In the genomic region with DNA sequence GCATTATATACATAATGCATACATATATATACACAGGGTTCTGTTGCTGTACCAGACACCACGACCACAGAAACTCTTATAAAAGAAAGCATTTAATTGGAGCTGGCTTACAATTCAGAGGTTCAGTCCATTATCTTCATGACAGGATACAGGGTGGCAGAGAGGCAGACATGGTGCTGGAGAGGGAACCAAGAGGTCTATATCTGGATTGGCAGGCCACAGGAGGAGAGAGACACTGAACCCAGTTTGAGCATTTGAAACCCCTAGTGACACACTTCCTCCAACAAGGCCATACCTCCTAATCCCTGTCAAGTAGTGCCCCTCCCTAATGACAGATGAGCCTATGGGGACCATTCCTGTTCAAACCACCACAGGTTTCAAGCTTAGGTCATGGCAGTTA, we compare ENCODE assay signal across 26 mouse cellular contexts.
"Had no signal": no experiment of that assay in that cellular context is flagged by ENCODE, and none has a peak within 500 bp of the region (broad histone marks: within the 10 kb centered on the region; RNA-seq: fewer than 3 reads in every experiment).

No protein-coding gene starts in this region.

- H3K36me3 ChIP-seq: heart, embryonic 13.5 days; heart, embryonic 15.5 days; hindbrain, embryonic 13.5 days; hindbrain, embryonic 15.5 days; kidney, embryonic 15.5 days; limb, embryonic 12.5 days; liver, embryonic 13.5 days had no signal

- H3K4me1 ChIP-seq: heart, embryonic 13.5 days; heart, embryonic 15.5 days; hindbrain, embryonic 13.5 days; hindbrain, embryonic 15.5 days; limb, embryonic 12.5 days had no signal

- H3K4me2 ChIP-seq: heart, embryonic 11.5 days; heart, embryonic 13.5 days; heart, embryonic 15.5 days; hindbrain, embryonic 13.5 days; hindbrain, embryonic 15.5 days; kidney, embryonic 15.5 days; limb, embryonic 12.5 days; liver, embryonic 11.5 days; liver, embryonic 13.5 days had no signal

- H3K9ac ChIP-seq: heart, embryonic 13.5 days; heart, embryonic 15.5 days; hindbrain, embryonic 13.5 days; hindbrain, embryonic 15.5 days; kidney, embryonic 15.5 days; limb, embryonic 12.5 days; liver, embryonic 13.5 days had no signal

- H3K27ac ChIP-seq: heart, adult 2 months; heart, embryonic 13.5 days; heart, embryonic 15.5 days; hindbrain, embryonic 13.5 days; hindbrain, embryonic 15.5 days; hindbrain, postnatal 0 days; kidney, embryonic 15.5 days; kidney, postnatal 0 days; limb, embryonic 12.5 days; liver, embryonic 13.5 days had no signal

- ATAC-seq: hindbrain, postnatal 0 days; intestine, embryonic 16.5 days had no signal

- H3K27me3 ChIP-seq: heart, embryonic 13.5 days; heart, embryonic 15.5 days; hindbrain, embryonic 13.5 days; hindbrain, embryonic 15.5 days; kidney, embryonic 15.5 days; limb, embryonic 12.5 days; liver, embryonic 13.5 days had no signal

- H3K9me3 ChIP-seq: heart, embryonic 13.5 days; heart, embryonic 15.5 days; hindbrain, embryonic 13.5 days; hindbrain, embryonic 15.5 days; kidney, embryonic 15.5 days; limb, embryonic 12.5 days; liver, embryonic 13.5 days had no signal

- H3K4me3 ChIP-seq: heart, adult 2 months; heart, embryonic 13.5 days; heart, embryonic 15.5 days; hindbrain, embryonic 13.5 days; hindbrain, embryonic 15.5 days; kidney, embryonic 15.5 days; limb, embryonic 12.5 days; liver, embryonic 13.5 days had no signal

- DNase-seq: gastrocnemius, postnatal 14 days; heart, adult 11 months; heart, adult 2 months; heart, postnatal 14 days; heart, postnatal 36 days; kidney, adult 11 months; kidney, adult 2 months; kidney, adult 9 months; kidney, postnatal 14 days; kidney, postnatal 36 days; layer of hippocampus, adult 9-11 months; layer of hippocampus, postnatal 36 days; left cerebral cortex, postnatal 4 days; liver; liver, embryonic 13.5 days had no signal
